Mouse (Mus musculus) CH12.LX (cell line): ENCODE data around the gene Islr.
"Not testable (repeated sequence)": the region's sequence is repeated elsewhere in the genome, so short reads cannot be mapped to it uniquely, and the experiment has no call there.

ENCODE experiments used
- CHD1 ChIP-seq: IDR thresholded peaks from 2 replicates; pipeline ENCODE4 v1.6.1; 2012; ENCODE audit warnings: low read depth, low read length, improper control_type of control experiment, inconsistent platforms
- CHD2 ChIP-seq: IDR thresholded peaks from 2 replicates; pipeline ENCODE4 v1.6.1; 2011; ENCODE audit warnings: low read length, improper control_type of control experiment
- CTCF ChIP-seq, 2 experiments: IDR thresholded peaks in 1 of 2; conservative IDR thresholded peaks in 1 of 2; 2 replicates each; pipeline ENCODE4 v1.5.1; 2011 to 2012; ENCODE audit warnings: low read depth in 2 of 2, low read length in 2 of 2, improper control_type of control experiment in 1 of 2, inconsistent platforms in 1 of 2, mild to moderate bottlenecking in 1 of 2, moderate library complexity in 1 of 2
- HCFC1 ChIP-seq: IDR thresholded peaks from 2 replicates; pipeline ENCODE4 v1.6.1; 2012; ENCODE audit warnings: low read depth, mild to moderate bottlenecking, inconsistent platforms, low read length, improper control_type of control experiment
- MAZ ChIP-seq: IDR thresholded peaks from 2 replicates; pipeline ENCODE4 v1.6.1; 2012; ENCODE audit warnings: low read depth, mild to moderate bottlenecking, inconsistent platforms, low read length, improper control_type of control experiment, moderate library complexity
- POLR2A ChIP-seq: IDR thresholded peaks from 2 replicates; pipeline ENCODE4 v1.6.1; 2011; ENCODE audit warnings: low read depth, mild to moderate bottlenecking, improper control_type of control experiment, low read length
- SMC3 ChIP-seq: IDR thresholded peaks from 2 replicates; pipeline ENCODE4 v1.6.1; 2011; ENCODE audit warnings: low read depth, low read length, improper control_type of control experiment
- USF1 ChIP-seq: IDR thresholded peaks from 2 replicates; pipeline ENCODE4 v1.6.1; 2014; ENCODE audit warnings: low read depth, mild to moderate bottlenecking, inconsistent platforms, low read length, improper control_type of control experiment
- ZC3H11A ChIP-seq: IDR thresholded peaks from 2 replicates; pipeline ENCODE4 v1.6.1; 2012; ENCODE audit warnings: low read depth, mild to moderate bottlenecking, inconsistent platforms, low read length, improper control_type of control experiment

DNA sequence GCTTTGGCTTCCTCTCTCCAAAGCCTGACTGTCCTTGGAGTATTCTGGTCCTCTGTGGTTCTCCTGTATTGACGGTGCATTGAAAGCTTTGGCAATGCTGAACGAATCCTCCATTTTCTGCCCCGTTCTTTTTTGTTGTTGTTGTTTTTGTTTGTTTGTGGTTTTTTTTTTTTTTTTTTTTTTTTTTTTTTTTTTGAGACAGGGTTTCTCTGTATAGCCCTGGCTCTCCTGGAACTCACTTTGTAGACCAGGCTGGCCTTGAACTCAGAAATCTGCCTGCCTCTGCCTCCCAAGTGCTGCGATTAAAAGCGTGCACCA, 49.7 kb upstream of the Islr start:
- TF ChIP-seq CHD2; POLR2A; ZC3H11A; CTCF (conservative IDR thresholded peaks at IDR 0.05 in 1 of 2, IDR thresholded peaks at IDR 0.05 in 1 of 2; ENCODE audit: low read depth in 2 of 2, low read length in 2 of 2); HCFC1; CHD1; SMC3; USF1; MAZ: not testable (repeated sequence)
